Comparison of ENCODE assay signal across 8 mouse cellular contexts in genomic region chr4:155086108-155087024, GRCm38 (mm10). TPM values are rescaled to one million over a fixed set of nuclear protein-coding genes. Genes with fewer than 3 reads are reported as not detected.
A peak's percentile ranks its signal among the peaks of the same experiment; 100 is the strongest.
DNase-seq lines count a peak whose midpoint lies in the region; ATAC-seq lines count a peak whose summit lies in the region.

TSS of gene Rer1 (minus strand) at chr4:155086382.
TSS of gene Morn1 (plus strand) at chr4:155086577.

- peaks cover 9% of the 10 kb centered on the region for H3K4me1 ChIP-seq in brown adipose tissue, adult 24 weeks (ENCODE audit: control insufficient read depth, insufficient read depth, insufficient read length, low read length)
- peaks cover 41% of the 10 kb centered on the region for H3K4me1 ChIP-seq in heart, embryonic 13.5 days
- peaks cover 50% of the 10 kb centered on the region for H3K4me1 ChIP-seq in liver, embryonic 12.5 days
- H3K4me1 ChIP-seq in stomach, embryonic 15.5 days: peaks cover 37% of the 10 kb centered on the region

- H3K9ac ChIP-seq in heart, embryonic 13.5 days: peak within 1 kb of the TSS; percentile 91
- H3K9ac ChIP-seq in liver, embryonic 12.5 days: peak within 1 kb of the TSS; percentile 92
- H3K9ac ChIP-seq in stomach, embryonic 15.5 days: peak within 1 kb of the TSS; percentile 92

- H3K9me3 ChIP-seq in heart, embryonic 13.5 days: no peaks in the 10 kb centered on the region
- H3K9me3 ChIP-seq in liver, embryonic 12.5 days (replicated peaks): no peaks in the 10 kb centered on the region
- H3K9me3 ChIP-seq in stomach, embryonic 15.5 days: no peaks in the 10 kb centered on the region

- H3K27ac ChIP-seq in brown adipose tissue, adult 24 weeks (replicated peaks; ENCODE audit: low read depth, low read length): peak within 1 kb of the TSS; percentile 63
- peak within 1 kb of the TSS; percentile 90 for H3K27ac ChIP-seq in heart, embryonic 13.5 days (replicated peaks)
- H3K27ac ChIP-seq in liver, embryonic 12.5 days: peak within 1 kb of the TSS; percentile 89
- peak within 1 kb of the TSS; percentile 95 for H3K27ac ChIP-seq in stomach, embryonic 15.5 days

- peak; percentile 100 for DNase-seq in CD4-positive, CD25-positive, alpha-beta regulatory T cell, adult 2 months (ENCODE audit: low read depth, low spot score)
- peak; percentile 76 for DNase-seq in fat pad, adult 2 months (ENCODE audit: extremely low read depth, low read depth, low spot score)
- DNase-seq in kidney, postnatal 10 days: peak; percentile 100
- DNase-seq in natural killer cell, adult 2 months (ENCODE audit: low spot score in 2 of 2): peak; percentile 99 to 100

- ATAC-seq in heart, embryonic 13.5 days (ENCODE audit: extremely low read depth, insufficient number of reproducible peaks, low FRiP score, low TSS enrichment): peak; percentile 92
- ATAC-seq in liver, embryonic 12.5 days: peak; percentile 96
- peak; percentile 97 for ATAC-seq in stomach, embryonic 15.5 days (ENCODE audit: insufficient read depth, low FRiP score, low read depth)

- WGBS in heart, embryonic 13.5 days: under 1% methylated on average over 85 of the region's 85 CpGs
- 1% methylated on average over 79 of the region's 85 CpGs for WGBS in liver, embryonic 12.5 days (ENCODE audit: insufficient replicate concordance)
- under 1% methylated on average over 83 of the region's 85 CpGs for WGBS in stomach, embryonic 15.5 days

- H3K4me3 ChIP-seq in brown adipose tissue, adult 24 weeks (ENCODE audit: insufficient read depth, low read depth, low read length): peak within 1 kb of the TSS; percentile 74
- H3K4me3 ChIP-seq in heart, embryonic 13.5 days: peak within 1 kb of the TSS; percentile 70
- H3K4me3 ChIP-seq in liver, embryonic 12.5 days: peak within 1 kb of the TSS; percentile 87
- peak within 1 kb of the TSS; percentile 65 for H3K4me3 ChIP-seq in stomach, embryonic 15.5 days (replicated peaks)

- H3K4me2 ChIP-seq in heart, embryonic 13.5 days: peak within 1 kb of the TSS; percentile 87
- peak within 1 kb of the TSS; percentile 98 for H3K4me2 ChIP-seq in liver, embryonic 12.5 days
- H3K4me2 ChIP-seq in stomach, embryonic 15.5 days: peak within 1 kb of the TSS; percentile 87

- H3K36me3 ChIP-seq in heart, embryonic 13.5 days: peaks cover 39% of the 10 kb centered on the region
- H3K36me3 ChIP-seq in liver, embryonic 12.5 days: peaks cover 38% of the 10 kb centered on the region
- 0 out of 2 replicates have a peak, but pooled peaks cover 15% of the 10 kb centered on the region for H3K36me3 ChIP-seq in stomach, embryonic 15.5 days

- H3K27me3 ChIP-seq in heart, embryonic 13.5 days (replicated peaks): no peaks in the 10 kb centered on the region
- H3K27me3 ChIP-seq in liver, embryonic 12.5 days (replicated peaks): no peaks in the 10 kb centered on the region
- H3K27me3 ChIP-seq in stomach, embryonic 15.5 days (replicated peaks): no peaks in the 10 kb centered on the region

RNA-seq across cellular contexts. Expression of gene Rer1, which starts in this region (rescaled TPM):
- polyA plus RNA-seq in brown adipose tissue, adult 24 weeks (2012; ENCODE audit: insufficient read depth, insufficient read length, missing spikeins): 115 and 123 TPM in 2 replicates
- polyA plus RNA-seq in heart, embryonic 13.5 days (2015; fragmentation: Nextera tagmentation; extraction: Ambion mirVana): 114 and 126 TPM in 2 replicates
- polyA plus RNA-seq in liver, embryonic 12.5 days (2016; fragmentation: Nextera tagmentation; extraction: Ambion mirVana): 107 and 109 TPM in 2 replicates
- 175 and 179 TPM in 2 replicates for polyA plus RNA-seq in stomach, embryonic 15.5 days (2015; fragmentation: Nextera tagmentation; extraction: Ambion mirVana)

RNA-seq across cellular contexts. Expression of gene Morn1, which starts in this region (rescaled TPM):
- polyA plus RNA-seq in brown adipose tissue, adult 24 weeks (2012; ENCODE audit: insufficient read depth, insufficient read length, missing spikeins): 1.3 and 1.8 TPM in 2 replicates
- polyA plus RNA-seq in heart, embryonic 13.5 days (2015; fragmentation: Nextera tagmentation; extraction: Ambion mirVana): 2.1 and 2.3 TPM in 2 replicates
- 2.0 and 2.1 TPM in 2 replicates for polyA plus RNA-seq in liver, embryonic 12.5 days (2016; fragmentation: Nextera tagmentation; extraction: Ambion mirVana)
- polyA plus RNA-seq in stomach, embryonic 15.5 days (2015; fragmentation: Nextera tagmentation; extraction: Ambion mirVana): 5.1 and 5.3 TPM in 2 replicates

Comparison
In these comparisons a context has a peak if more than half of its experiments do, and no peak if none do; other contexts are left out.
1. Peak in every context shown above with its lines: DNase-seq, ATAC-seq, H3K4me3 ChIP-seq and H3K27ac ChIP-seq.